Mouse (Mus musculus) heart, embryonic 10.5 days (tissue): ENCODE measurements around the gene Irx2. TPM values are rescaled to one million over a fixed set of nuclear protein-coding genes. Genes with fewer than 3 reads are reported as not detected.

Experiments
- DNase-seq: peaks from one replicate; pipeline ENCODE4 v3.0.0-alpha.2; 2017; ENCODE audit warnings: low spot score
- H3K27ac ChIP-seq: fragments of 300-500 bp; sonication (generic); 2 replicates; pipeline ENCODE4 v1.5.1; 2016; ENCODE audit warnings: mild to moderate bottlenecking
- H3K27me3 ChIP-seq: fragments of 300-500 bp; sonication (generic); 2 replicates; pipeline ENCODE4 v1.6.1; 2016; ENCODE audit warnings: mild to moderate bottlenecking; ENCODE audit not compliant: poor library complexity, insufficient read depth, severe bottlenecking
- H3K36me3 ChIP-seq: fragments of 300-500 bp; sonication (generic); 2 replicates; pipeline ENCODE4 v1.6.1; 2016; ENCODE audit warnings: mild to moderate bottlenecking, moderate library complexity
- H3K4me1 ChIP-seq: fragments of 300-500 bp; sonication (generic); 2 replicates; pipeline ENCODE4 v1.6.1; 2016; ENCODE audit warnings: mild to moderate bottlenecking
- H3K4me3 ChIP-seq: fragments of 300-500 bp; sonication (generic); 2 replicates; pipeline ENCODE4 v1.5.1; 2016; ENCODE audit warnings: mild to moderate bottlenecking, moderate library complexity
- H3K9me3 ChIP-seq: fragments of 300-500 bp; sonication (generic); 2 replicates; pipeline ENCODE4 v1.6.1; 2016; ENCODE audit warnings: mild to moderate bottlenecking, moderate library complexity
- WGBS: fragments of 180-500 bp; shearing (Covaris S2); methylation state at CpG from one replicate; pipeline ENCODE4 v1.1.7; 2016; 5-methylcytosine and 5-hydroxymethylcytosine counted together
- polyA plus RNA-seq: library from polyadenylated mRNA; unstranded; fragments of >200 nt; fragmentation: Nextera tagmentation; extraction: Ambion mirVana; gene quantifications from 2 replicates; pipeline ENCODE4 v1.2.1, GENCODE M21; 2016

Gene Irx2
- 10.1 and 12.8 TPM in 2 replicates for polyA plus RNA-seq

- WGBS: under 1% methylated on average over 45 of the region's 45 CpGs
- H3K27ac ChIP-seq: peak within 1 kb of the TSS; percentile 90
- 0 out of 2 replicates have a peak, but pooled peaks cover 7% of the 10 kb centered on the region for H3K36me3 ChIP-seq
- peak; percentile 94 for DNase-seq
- H3K4me3 ChIP-seq: peak within 1 kb of the TSS; percentile 80
- H3K4me1 ChIP-seq: peaks cover 42% of the 10 kb centered on the region
- H3K27me3 ChIP-seq: peaks cover 97% of the 10 kb centered on the region
- no peaks in the 10 kb centered on the region for H3K9me3 ChIP-seq
Observed at GRCm38 (mm10) chr13:72628462-72628916, at the start of gene Irx2. Gene Irx2, plus strand, starts transcription at chr13:72628820.

- Histone ChIP-seq H3K4me3 (no peak overlapping the region), H3K27me3 (no peaks in the 10 kb centered on the region), H3K4me1 (no peaks in the 10 kb centered on the region), H3K9me3 (no peaks in the 10 kb centered on the region), H3K27ac (no peak overlapping the region), H3K36me3 (no peaks in the 10 kb centered on the region)
- peak; percentile 7 for DNase-seq
- 69% methylated on average over 2 of the region's 2 CpGs for WGBS
Observed at GRCm38 (mm10) chr13:72581276-72581675, 47.3 kb upstream of the Irx2 start.

- no peaks in the 10 kb centered on the region for H3K36me3 ChIP-seq
- no peaks in the 10 kb centered on the region for H3K9me3 ChIP-seq
- no peak overlapping the region for H3K27ac ChIP-seq
- H3K27me3 ChIP-seq: no peaks in the 10 kb centered on the region
- H3K4me3 ChIP-seq: no peak overlapping the region
- WGBS: 63% methylated on average over 4 of the region's 4 CpGs
- DNase-seq: peak; percentile 20
- no peaks in the 10 kb centered on the region; the same call in 1 of the 2 replicates for H3K4me1 ChIP-seq
Observed at GRCm38 (mm10) chr13:72592526-72592925, 36.1 kb upstream of the Irx2 start.

GRCm38 (mm10) chr13:72593310-72593709 is 35.3 kb upstream of the Irx2 start:
- peak; percentile 14 for DNase-seq
- H3K9me3 ChIP-seq: no peaks in the 10 kb centered on the region
- H3K27me3 ChIP-seq: no peaks in the 10 kb centered on the region
- WGBS: 66% methylated on average over 6 of the region's 6 CpGs
- H3K36me3 ChIP-seq: no peaks in the 10 kb centered on the region
- no peak overlapping the region for H3K4me3 ChIP-seq
- no peak overlapping the region for H3K27ac ChIP-seq
- no peaks in the 10 kb centered on the region; the same call in 1 of the 2 replicates for H3K4me1 ChIP-seq

GRCm38 (mm10) chr13:72593710-72594111 is 34.9 kb upstream of the Irx2 start:
- peak; percentile 74 for DNase-seq
- no peaks in the 10 kb centered on the region for H3K9me3 ChIP-seq
- H3K36me3 ChIP-seq: no peaks in the 10 kb centered on the region
- no peaks in the 10 kb centered on the region for H3K27me3 ChIP-seq
- H3K4me3 ChIP-seq: no peak overlapping the region
- WGBS: 71% methylated on average over 4 of the region's 4 CpGs
- H3K27ac ChIP-seq: no peak overlapping the region
- H3K4me1 ChIP-seq: no peaks in the 10 kb centered on the region; the same call in 1 of the 2 replicates

- WGBS: 88% methylated on average over 3 of the region's 3 CpGs
- Histone ChIP-seq H3K27me3 (no peaks in the 10 kb centered on the region), H3K4me1 (no peaks in the 10 kb centered on the region), H3K36me3 (no peaks in the 10 kb centered on the region), H3K4me3 (no peak overlapping the region), H3K27ac (no peak overlapping the region), H3K9me3 (no peaks in the 10 kb centered on the region)
- DNase-seq: peak; percentile 47
Observed at GRCm38 (mm10) chr13:72599254-72599653, 29.4 kb upstream of the Irx2 start.

- Histone ChIP-seq H3K27me3 (peaks cover 7% of the 10 kb centered on the region; the same call in 1 of the 2 replicates), H3K27ac (no peak overlapping the region), H3K4me3 (no peak overlapping the region), H3K4me1 (0 out of 2 replicates have a peak, but pooled peaks cover 3% of the 10 kb centered on the region), H3K36me3 (no peaks in the 10 kb centered on the region), H3K9me3 (no peaks in the 10 kb centered on the region)
- 62% methylated on average over 16 of the region's 16 CpGs for WGBS
- no peak for DNase-seq
Observed at GRCm38 (mm10) chr13:72608706-72609105, 19.9 kb upstream of the Irx2 start.

GRCm38 (mm10) chr13:72610277-72610676 is 18.3 kb upstream of the Irx2 start:
- DNase-seq: peak; percentile 39
- Histone ChIP-seq H3K27me3 (peaks cover 7% of the 10 kb centered on the region; the same call in 1 of the 2 replicates), H3K27ac (no peak overlapping the region), H3K4me3 (no peak overlapping the region), H3K36me3 (no peaks in the 10 kb centered on the region), H3K4me1 (0 out of 2 replicates have a peak, but pooled peaks cover 3% of the 10 kb centered on the region), H3K9me3 (no peaks in the 10 kb centered on the region)
- 82% methylated on average over 2 of the region's 2 CpGs for WGBS

GRCm38 (mm10) chr13:72623926-72624846 is 4.4 kb upstream of the Irx2 start:
- H3K36me3 ChIP-seq: no peaks in the 10 kb centered on the region
- H3K9me3 ChIP-seq: no peaks in the 10 kb centered on the region
- H3K27ac ChIP-seq: peak overlapping the region; percentile 53
- peaks cover 85% of the 10 kb centered on the region for H3K27me3 ChIP-seq
- peak overlapping the region; percentile 59 for H3K4me3 ChIP-seq
- DNase-seq: no peak
- peaks cover 29% of the 10 kb centered on the region for H3K4me1 ChIP-seq
- under 1% methylated on average over 46 of the region's 46 CpGs for WGBS

GRCm38 (mm10) chr13:72624847-72625170 is 3.8 kb upstream of the Irx2 start:
- Histone ChIP-seq H3K4me3 (peak overlapping the region; percentile 59), H3K4me1 (peaks cover 29% of the 10 kb centered on the region), H3K9me3 (no peaks in the 10 kb centered on the region), H3K27me3 (peaks cover 92% of the 10 kb centered on the region), H3K27ac (no peak overlapping the region), H3K36me3 (no peaks in the 10 kb centered on the region)
- DNase-seq: no peak
- WGBS: 6% methylated on average over 6 of the region's 6 CpGs

- peaks cover 29% of the 10 kb centered on the region for H3K4me1 ChIP-seq
- no peaks in the 10 kb centered on the region for H3K9me3 ChIP-seq
- H3K36me3 ChIP-seq: no peaks in the 10 kb centered on the region
- WGBS: 6% methylated on average over 28 of the region's 28 CpGs
- no peak for DNase-seq
- no peak overlapping the region for H3K27ac ChIP-seq
- H3K4me3 ChIP-seq: peak overlapping the region; percentile 59
- peaks cover 96% of the 10 kb centered on the region for H3K27me3 ChIP-seq
Observed at GRCm38 (mm10) chr13:72625236-72625950, 3.2 kb upstream of the Irx2 start.

GRCm38 (mm10) chr13:72627391-72628321 is 964 bp upstream of the Irx2 start:
- Histone ChIP-seq H3K4me1 (peaks cover 42% of the 10 kb centered on the region), H3K27ac (peak overlapping the region; percentile 90)

More at GRCm38 (mm10) chr13:72627391-72628321, 964 bp upstream of the Irx2 start:
- Histone ChIP-seq H3K27me3 (peaks cover 97% of the 10 kb centered on the region), H3K4me3 (peak overlapping the region; percentile 80), H3K9me3 (no peaks in the 10 kb centered on the region), H3K36me3 (0 out of 2 replicates have a peak, but pooled peaks cover 7% of the 10 kb centered on the region)
- DNase-seq: no peak
- under 1% methylated on average over 42 of the region's 42 CpGs for WGBS
